Mouse (Mus musculus) embryo, embryonic 11 days (tissue): ENCODE data around the gene Plcb3.

ENCODE experiments used
- DNase-seq: peaks from one replicate; pipeline ENCODE4 v3.0.0-alpha.2; 2015

The Plcb3 gene

DNA sequence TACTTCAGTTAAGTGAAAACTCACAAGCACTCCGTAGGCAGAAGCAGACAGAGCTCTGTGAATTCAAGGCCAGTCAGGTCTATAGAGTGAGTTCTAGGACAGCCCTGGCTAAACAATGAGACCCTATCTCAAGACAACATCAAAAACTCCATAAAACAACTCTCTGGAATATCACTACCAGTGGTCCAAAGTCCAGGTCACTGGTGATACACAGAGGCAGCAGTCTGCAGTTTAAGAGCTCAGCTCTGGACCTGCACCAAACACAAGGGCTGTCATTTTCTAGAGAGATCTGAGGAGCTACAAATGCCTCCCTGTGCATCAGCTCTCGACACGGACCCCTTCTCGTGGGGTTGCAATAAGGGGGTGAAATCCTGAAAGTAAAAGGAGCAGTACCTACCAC, 57.9 kb downstream of the Plcb3 start:
- DNase-seq = no peak

DNA sequence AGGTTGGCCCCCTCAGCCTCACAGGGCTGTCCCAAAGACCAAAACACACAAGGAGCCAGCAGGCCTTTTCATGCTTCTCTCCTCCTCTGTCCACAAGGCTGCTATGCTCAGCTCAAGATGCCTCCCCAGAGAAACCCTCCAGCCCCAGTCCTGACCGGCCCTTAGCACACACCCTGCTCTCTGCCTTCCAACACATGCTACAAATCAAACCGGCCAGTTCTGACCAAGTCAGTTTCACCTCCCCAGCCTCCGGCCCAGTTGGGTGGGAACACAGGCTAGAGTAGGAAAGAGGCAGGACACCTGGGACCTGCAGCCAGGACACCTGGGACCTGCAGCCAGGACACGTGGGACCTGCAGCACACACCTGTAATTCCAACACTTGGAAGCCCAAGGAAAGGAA, 59.8 kb downstream of the Plcb3 start:
- DNase-seq = no peak

DNA sequence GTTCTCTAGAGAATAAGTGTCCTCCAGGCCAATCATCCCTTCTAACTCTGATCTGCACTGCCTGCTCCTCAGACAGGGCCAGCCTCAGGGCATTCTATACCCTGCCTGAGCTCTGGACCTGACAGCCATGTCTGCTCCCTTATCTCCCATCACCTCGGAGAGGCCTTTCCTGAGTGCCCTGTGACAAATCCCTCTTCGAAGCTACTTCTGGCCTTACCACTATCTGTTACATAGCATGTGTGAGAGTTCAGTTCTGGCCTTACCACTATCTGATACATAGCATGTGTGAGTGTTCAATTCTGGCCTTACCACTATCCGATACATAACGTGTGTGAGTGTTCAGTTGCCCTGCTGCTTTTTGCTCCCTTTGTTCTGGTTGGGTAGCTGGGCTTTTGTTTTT, 61.0 kb downstream of the Plcb3 start:
- DNase-seq = no peak

DNA sequence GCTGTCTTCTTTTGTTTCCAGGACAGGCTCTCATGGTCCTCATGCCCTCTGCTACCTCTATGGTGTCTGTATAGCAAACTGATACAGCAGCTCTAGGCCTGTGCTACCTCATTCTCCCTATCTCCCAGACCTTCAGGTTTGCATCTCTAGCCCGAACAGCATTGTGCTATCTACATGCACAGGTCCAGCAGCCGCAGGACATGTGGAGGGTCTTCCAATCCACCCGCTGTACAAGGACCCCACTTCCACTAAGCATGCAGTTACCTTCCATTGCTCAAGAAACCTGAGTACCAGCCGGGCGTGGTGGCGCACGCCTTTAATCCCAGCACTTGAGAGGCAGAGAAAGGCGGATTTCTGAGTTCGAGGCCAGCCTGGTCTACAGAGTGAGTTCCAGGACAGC, 61.7 kb downstream of the Plcb3 start:
- DNase-seq = no peak

DNA sequence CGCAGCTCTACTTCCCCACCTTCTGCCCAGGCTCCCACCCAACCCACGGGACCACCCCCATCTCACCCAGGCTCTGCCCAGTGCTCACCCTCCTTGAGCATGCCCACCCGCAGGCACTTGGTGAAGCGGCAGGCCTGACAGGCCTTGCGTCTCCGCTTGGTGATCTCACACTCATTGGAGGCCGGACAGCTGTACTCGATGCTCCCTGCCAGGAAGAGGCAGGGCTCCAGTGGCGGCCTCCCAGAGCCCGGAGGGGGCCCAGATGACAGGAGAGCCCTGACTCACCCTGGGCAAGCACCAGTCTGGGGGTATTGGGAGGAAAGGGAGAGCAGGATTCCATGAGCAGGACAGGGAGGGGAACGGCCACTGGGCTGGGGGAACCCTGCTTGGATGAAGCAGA, 62.3 kb downstream of the Plcb3 start:
- no peak for DNase-seq

DNA sequence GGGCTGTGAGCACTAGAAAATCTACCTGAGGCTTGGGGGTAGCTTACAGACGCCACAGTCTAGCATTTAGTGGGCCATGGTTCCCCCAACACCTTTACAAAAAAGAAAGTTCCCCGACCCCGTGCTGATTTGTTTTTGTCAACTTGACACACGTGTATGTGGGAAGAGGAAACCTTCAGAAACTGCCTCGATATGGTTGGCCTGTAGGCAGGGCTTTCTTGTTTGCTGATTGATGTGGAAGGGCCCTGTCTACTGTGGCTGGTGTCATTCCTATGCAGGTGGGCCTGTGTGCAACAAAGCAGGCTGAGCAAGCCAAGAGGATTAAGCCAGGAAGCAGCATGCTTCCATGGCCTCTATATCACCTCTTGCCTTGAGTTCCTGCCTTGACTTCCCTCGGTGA, 63.2 kb downstream of the Plcb3 start:
- no peak for DNase-seq

DNA sequence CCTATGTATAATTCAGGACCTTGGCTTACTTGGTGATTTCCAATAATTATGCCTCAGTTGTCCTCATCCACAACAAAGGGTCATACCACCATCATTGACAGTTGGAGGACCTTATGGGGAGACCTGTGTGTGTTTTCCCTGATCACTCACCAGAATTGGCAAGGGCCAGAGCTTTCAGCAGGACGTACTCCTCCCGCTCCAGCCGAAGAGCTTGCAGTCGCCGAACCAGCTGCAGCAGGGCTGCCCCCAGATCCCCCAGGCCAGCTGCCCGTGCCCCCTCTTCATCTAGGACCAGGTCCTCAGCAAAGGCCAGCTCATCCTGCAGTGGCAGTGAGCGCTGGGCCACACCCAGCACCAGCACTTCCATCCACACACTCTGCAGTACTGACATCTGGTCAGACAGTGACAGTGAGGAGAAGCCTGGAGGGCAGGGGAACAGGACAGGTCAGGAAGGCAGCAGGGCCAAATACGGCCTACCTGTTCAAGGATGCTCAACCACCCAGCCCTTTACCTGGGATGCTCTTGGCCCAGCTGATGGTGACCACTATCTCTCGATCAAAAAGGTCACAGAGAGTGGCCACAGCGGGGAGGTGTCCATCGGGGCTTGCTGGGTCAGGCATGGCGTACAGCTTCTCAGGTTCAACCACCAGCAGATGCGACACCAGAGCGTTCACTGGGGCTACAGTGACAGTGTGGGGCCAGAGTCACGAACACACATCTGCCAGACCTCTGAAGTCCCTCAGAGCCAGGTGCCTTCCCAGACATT, 63.9 kb downstream of the Plcb3 start:
- no peak for DNase-seq

DNA sequence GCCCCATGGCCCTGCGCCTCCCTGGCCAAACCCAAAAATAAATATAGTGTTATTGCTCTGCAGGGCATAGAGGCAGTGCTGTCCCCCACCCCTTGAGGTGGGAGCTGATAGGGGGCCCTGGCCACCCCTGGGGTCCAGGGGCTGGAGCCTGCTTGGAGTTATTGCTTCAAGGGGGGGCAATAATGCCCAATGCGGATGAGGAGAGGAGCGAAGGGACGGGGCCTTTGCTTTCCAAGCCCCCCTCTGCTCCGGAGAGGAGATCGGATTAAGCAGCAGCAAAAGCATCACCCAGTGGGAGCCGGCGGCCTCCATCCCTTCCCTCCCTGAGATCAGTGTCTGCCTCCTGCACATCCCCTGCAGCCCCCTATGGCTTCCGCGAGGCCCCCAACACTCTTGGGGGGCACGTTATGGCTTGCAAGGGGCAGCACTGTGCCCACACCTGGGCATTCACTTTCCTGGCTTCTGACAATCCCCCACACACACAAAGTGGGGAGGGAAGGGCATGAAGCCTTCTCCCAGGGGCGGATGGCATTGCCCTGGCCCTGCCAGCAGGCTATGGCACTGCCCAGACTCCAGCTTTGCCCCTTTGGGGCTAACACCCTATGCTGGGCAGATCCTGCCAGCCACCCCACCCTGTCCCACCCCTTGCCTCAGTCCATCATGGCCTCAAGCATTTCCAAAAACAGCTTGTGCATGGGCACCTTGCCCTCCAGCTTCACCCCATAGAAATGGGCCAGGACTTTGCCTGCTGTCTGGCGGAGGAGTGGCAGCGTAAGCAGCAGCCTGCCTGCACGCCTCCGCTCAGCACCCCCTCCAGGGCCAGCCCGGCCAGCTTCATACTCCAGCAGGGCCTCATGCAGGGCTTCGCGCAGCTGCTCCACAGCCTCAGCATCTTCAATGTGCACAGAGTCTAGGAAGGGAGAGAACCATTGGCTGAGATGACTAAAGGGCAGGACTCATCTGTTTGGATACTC, 64.9 kb downstream of the Plcb3 start:
- no peak for DNase-seq

DNA sequence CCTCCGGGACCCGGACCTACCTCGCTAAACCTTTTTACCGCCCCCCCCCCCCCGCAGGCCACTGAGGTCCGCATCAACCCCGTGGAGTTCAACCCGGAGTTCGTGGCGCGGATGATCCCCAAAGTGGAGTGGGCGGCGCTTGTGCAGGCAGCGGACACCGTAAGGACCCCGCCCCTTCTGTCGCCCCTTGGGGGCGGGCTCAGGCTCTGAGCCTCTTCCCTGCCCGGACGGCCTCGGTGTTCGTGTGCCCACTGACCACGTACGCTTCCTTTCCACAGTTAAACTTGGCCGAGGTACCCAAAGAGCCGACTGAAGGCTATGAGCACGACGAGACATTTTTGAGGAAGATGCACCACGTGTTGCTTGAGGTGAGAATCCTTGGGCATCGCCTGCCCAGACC, 66.0 kb downstream of the Plcb3 start:
- DNase-seq = peak; percentile 81

DNA sequence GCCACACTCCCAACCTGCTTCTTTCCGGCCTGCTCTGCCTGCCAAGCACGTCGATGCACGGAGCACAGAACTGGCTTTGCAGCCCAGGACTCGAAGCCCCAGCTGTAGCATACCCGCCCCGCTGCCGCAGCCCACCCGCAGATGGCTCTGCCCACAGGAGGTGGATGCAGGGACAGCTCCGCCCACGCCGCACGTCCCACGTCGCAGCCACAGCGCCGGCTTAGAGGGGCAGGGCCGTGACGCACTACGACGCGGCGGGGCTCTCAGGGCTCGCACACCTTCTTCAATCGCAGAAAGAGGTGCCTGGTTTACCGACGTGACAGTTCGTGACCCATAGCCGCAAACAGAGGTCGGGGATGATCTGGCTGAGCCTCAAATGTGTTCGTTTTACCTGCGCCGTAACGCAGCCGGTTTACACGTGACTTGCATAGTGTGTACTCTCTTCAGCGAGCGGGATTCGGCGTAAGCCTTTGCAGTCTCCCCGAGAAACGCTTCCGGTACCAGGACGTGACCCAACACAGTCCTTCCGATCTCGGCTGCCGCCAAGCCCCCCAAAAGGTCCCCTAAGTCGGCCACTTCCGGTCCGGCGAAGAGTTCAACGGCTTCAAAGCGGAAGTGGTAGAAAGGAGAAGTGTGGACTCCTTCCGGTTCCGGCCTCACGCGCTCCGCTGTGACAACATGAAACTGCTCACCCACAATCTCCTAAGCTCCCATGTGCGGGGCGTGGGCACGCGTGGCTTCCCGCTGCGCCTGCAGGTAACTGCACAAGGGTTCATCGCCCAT, 66.6 kb downstream of the Plcb3 start, which contains the start of the genes Trmt112 and Prdx5:
TSS of gene Trmt112 (plus strand) at position 192 of the 783 bp plus-strand sequence.
TSS of gene Prdx5 (minus strand) at position 600 of the 783 bp plus-strand sequence.
- peak; percentile 97 for DNase-seq

DNA sequence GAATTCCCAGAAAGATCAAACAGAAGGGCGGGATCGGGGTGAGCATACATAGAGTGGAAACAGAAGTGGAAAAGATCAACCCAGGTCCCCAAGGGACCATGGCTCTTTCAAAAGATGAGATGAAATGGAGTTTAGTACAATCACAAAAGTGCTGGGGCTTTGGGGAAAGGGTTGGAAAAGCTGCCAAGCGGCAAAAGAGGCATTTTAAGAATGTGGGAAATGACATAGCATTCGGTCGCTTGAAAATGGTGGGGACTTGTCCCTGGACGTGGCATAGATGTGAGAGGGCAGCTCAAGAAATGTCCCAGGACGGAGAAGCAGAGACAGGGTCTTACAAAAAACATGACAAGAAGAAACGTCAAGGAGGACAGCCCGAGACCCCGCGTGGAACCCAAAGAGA, 67.2 kb downstream of the Plcb3 start:
- DNase-seq = no peak

DNA sequence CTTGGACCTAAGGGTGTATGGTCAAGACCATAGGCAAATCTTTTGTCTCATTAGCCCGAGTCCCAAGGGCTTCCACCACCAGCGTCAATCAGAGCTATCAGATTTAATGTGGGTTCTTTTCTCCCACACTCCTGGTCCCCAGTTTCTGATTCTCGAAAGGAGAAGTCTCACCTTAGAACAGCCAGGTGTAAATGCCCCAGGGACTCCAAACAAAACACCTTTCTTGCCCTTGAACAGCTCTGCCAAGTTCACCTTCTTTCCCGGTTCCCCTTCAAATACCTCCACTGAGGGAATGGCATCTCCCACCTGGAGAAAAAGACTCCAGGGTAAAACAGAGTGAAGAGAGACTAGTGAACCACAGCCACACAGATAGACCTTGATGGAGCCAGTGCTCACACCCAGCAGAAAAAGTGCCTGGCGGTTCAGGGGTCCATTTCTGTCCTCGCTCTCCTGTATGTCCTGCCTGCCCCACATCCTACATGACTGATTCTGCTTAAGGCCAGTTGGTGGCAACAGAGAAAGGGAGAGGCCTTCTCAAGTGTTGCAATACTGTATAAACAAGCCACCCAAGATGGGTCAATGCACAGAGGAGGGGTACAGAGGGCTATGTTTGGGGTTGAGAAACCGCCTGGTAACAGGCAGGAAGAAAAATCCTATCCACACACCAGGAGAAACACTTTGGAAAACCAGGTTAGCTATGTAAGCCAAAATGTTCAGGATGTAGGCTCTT, 68.3 kb downstream of the Plcb3 start:
- DNase-seq = no peak

DNA sequence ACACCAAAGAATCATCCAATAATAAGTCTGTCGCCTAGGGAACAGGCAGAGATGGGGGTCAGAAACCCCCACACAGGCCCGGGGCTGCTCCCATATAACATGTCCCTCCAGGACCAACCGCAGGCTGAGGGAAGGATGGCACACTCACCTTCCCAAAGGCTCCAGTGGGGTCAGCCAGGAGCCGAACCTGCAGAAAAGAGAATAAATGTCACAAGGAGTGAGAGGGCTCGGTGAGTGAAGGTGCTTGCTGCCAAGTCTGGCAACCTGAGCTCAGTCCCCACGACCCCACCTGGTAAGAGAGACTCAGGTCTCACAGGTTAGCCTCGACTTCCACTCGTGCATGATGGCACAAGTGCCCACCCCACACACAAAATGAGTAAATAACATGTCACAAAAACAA, 69.2 kb downstream of the Plcb3 start:
- no peak for DNase-seq

DNA sequence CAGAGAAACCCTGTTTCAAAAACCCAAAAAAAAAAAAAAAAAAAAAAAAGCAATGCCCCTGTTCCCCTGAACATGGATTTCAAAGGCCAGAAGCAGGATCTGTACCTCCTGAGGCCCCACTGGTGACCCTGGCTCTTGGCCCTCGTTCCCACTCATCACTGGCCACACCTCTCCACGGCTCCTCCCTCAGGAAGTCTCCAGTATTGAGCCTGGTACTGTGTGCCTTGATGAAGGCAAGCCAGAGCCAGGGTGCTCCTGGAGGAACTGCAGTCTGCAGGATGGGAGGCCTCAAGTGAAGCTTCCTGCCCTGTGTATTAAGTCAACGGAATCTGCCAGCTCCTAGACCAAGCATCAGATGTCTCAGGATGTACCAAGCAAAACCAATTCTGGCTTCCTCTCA, 70.1 kb downstream of the Plcb3 start:
- DNase-seq = no peak

DNA sequence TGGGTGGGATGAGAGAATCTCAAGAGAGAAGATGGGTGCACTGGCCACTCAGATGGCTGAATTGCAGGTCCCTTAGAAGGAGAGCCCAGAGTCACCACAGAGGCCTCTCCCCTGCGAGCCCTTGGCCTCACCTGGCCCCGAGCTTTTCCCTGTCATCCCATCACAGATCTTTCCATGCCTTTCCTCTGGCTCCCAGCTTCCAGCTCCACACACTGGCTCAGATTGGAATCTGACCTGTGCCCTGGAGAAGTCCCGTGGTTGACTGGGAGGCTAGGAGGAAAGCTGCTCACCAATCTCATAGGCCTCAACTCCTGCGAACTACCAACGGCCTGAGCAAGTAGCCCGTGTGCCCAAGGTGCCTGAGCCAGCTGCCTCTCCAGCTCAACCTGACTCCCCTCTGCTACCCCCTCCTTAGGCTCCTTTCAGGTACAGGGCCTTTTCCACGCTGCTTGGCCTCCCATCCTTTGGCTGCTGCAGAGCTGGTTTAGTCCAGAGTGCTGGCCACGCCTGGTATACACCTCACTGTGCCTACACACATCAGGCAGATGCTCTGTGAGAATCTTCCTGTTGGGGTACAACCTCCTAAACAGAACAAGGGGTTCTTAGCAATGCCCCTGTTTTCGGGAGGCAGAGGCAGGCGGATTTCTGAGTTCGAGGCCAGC, 70.6 kb downstream of the Plcb3 start:
- DNase-seq = no peak

DNA sequence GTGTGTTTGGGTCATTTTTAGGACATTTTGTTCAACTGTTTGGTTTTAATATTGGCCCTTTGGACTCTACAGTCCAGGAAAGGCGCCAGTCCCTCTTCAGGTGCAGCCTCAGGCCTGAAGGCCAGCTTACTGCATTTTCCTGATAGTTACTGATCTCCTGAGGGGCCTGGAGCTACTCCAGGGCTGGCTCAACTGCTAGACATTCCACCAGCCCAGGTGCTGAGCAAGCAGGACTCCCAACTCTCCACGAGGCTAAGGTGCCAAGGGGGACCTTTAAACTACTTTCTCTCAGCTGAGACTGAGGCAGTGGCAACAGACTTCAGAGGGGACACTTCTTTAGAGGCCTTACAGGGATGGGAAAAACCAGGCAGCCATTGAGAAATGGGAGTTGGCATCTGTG, 71.4 kb downstream of the Plcb3 start:
- no peak for DNase-seq

DNA sequence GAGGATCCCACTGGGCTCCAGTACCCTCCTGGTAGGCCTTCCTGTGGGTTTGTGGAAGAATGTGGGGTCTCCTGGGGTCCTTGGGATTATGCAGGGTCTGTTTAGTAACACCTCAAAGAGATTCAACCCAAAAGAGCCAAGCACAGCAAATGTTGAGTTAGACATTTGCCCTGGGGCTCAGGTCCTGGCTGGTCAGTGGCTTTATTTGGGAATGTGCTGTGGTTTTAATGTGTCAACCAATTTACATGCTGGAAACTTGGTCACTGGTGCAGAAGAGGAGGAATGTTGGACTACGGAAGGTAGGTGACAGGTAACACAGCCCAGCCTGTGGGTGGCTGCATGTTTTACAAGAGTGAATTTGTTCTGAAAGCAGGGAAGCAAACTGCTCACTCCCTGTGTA, 73.2 kb downstream of the Plcb3 start:
- DNase-seq = no peak
